9 mouse cellular contexts compared by ENCODE assay signal in the genomic region with DNA sequence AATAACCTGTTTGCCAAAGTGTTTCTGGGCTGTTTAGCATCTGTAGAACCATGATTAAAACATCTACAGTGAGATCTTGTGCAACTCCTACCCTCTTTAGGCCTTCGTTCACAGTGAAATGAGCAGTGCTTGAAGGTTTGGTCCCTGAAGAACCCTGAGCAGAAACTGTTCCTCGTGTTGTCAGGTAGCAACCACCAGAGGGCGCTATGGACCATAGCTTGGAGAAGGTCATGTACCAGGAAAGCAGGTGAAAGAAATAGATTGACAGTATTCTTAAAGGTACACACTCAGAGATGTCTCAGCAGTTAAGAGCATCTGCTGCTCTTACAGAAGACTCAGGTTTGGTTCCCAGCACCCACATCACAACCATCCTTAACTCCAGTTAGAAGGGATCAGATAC. TPM values are rescaled to one million over a fixed set of nuclear protein-coding genes. Genes with fewer than 3 reads are reported as not detected.
DNase-seq lines count a peak whose midpoint lies in the region; ATAC-seq and TF ChIP-seq lines count a peak whose summit lies in the region.
"Had no signal": no experiment of that assay in that cellular context is flagged by ENCODE, and none has a peak within 500 bp of the region (broad histone marks: within the 10 kb centered on the region; RNA-seq: fewer than 3 reads in every experiment).

No protein-coding gene starts in this region.

- no peak overlapping the region for H3K4me3 ChIP-seq in hindbrain, postnatal 0 days (ENCODE audit: low read length)
- no peak overlapping the region for H3K4me3 ChIP-seq in hindbrain, embryonic 13.5 days
- H3K4me3 ChIP-seq in ES-Bruce4 (ENCODE audit: low read depth, low read length): no peak overlapping the region
- H3K4me3 ChIP-seq: embryonic facial prominence, embryonic 15.5 days had no signal

- WGBS in hindbrain, postnatal 0 days: 44% methylated on average over 3 of the region's 3 CpGs
- WGBS in hindbrain, embryonic 13.5 days: 39% methylated on average over 3 of the region's 3 CpGs

- no peak for TF ChIP-seq EP300 in ES-Bruce4 (IDR thresholded peaks at IDR 0.05; ENCODE audit: insufficient read depth, low read depth, low read length)

- H3K27ac ChIP-seq in hindbrain, postnatal 0 days: peak overlapping the region; percentile 76; the same call in 1 of the 2 replicates
- no peak overlapping the region for H3K27ac ChIP-seq in hindbrain, embryonic 13.5 days
- H3K27ac ChIP-seq in ES-Bruce4 (ENCODE audit: insufficient read depth, low read length): no peak overlapping the region

- no peaks in the 10 kb centered on the region for H3K27me3 ChIP-seq in hindbrain, postnatal 0 days (ENCODE audit: insufficient read depth, low read length)
- 0 out of 2 replicates have a peak, but pooled peaks cover 5% of the 10 kb centered on the region for H3K27me3 ChIP-seq in hindbrain, embryonic 13.5 days
- H3K27me3 ChIP-seq in ES-Bruce4 (ENCODE audit: control insufficient read depth, insufficient read depth, low read length, poor library complexity, severe bottlenecking): no peaks in the 10 kb centered on the region
- H3K27me3 ChIP-seq: embryonic facial prominence, embryonic 15.5 days had no signal

- DNase-seq in hindbrain, postnatal 0 days (ENCODE audit: low spot score): no peak
- DNase-seq in adrenal gland, postnatal 36 days: peak; percentile 66 to 79
- DNase-seq in heart, postnatal 4 days: peak; percentile 55
- peak; percentile 65 for DNase-seq in thymus, postnatal 36 days
- DNase-seq in right cerebral cortex, postnatal 14 days: no peak

- H3K9ac ChIP-seq in hindbrain, postnatal 0 days (replicated peaks; ENCODE audit: low read length): no peak overlapping the region
- H3K9ac ChIP-seq in hindbrain, embryonic 13.5 days: no peak overlapping the region
- H3K9ac ChIP-seq in ES-Bruce4 (ENCODE audit: low read depth, poor library complexity, severe bottlenecking): no peak overlapping the region
- H3K9ac ChIP-seq: embryonic facial prominence, embryonic 15.5 days had no signal

- no peak overlapping the region for H3K4me2 ChIP-seq in hindbrain, postnatal 0 days (ENCODE audit: low read depth, low read length)
- H3K4me2 ChIP-seq in hindbrain, embryonic 13.5 days: no peak overlapping the region
- H3K4me2 ChIP-seq: embryonic facial prominence, embryonic 15.5 days had no signal

- TF ChIP-seq CTCF in hindbrain, postnatal 0 days (IDR thresholded peaks at IDR 0.05; ENCODE audit: low read depth): peak; percentile 58
- TF ChIP-seq CTCF in ES-Bruce4 (IDR thresholded peaks at IDR 0.05; ENCODE audit: low read depth, low read length): peak; percentile 73

- peaks cover 17% of the 10 kb centered on the region; the same call in 1 of the 2 replicates for H3K4me1 ChIP-seq in hindbrain, postnatal 0 days (ENCODE audit: insufficient read depth, low read length)
- peaks cover 19% of the 10 kb centered on the region for H3K4me1 ChIP-seq in hindbrain, embryonic 13.5 days (replicated peaks)
- no peaks in the 10 kb centered on the region for H3K4me1 ChIP-seq in ES-Bruce4 (ENCODE audit: control insufficient read depth, insufficient read depth, low read length)

- no peak for ATAC-seq in hindbrain, postnatal 0 days
- no peak for ATAC-seq in hindbrain, embryonic 13.5 days (ENCODE audit: low FRiP score)
- ATAC-seq in megakaryocyte progenitor cell, adult 5-6 weeks (replicated peaks; ENCODE audit: poor library complexity): peak; percentile 78

- no peaks in the 10 kb centered on the region for H3K36me3 ChIP-seq in hindbrain, postnatal 0 days (ENCODE audit: insufficient read depth, low read length)
- H3K36me3 ChIP-seq in hindbrain, embryonic 13.5 days: 0 out of 2 replicates have a peak, but pooled peaks cover 6% of the 10 kb centered on the region
- H3K36me3 ChIP-seq in ES-Bruce4 (ENCODE audit: control insufficient read depth, insufficient read depth, low read length, poor library complexity, severe bottlenecking): no peaks in the 10 kb centered on the region
- H3K36me3 ChIP-seq: embryonic facial prominence, embryonic 15.5 days had no signal

- no peak for TF ChIP-seq POLR2A in ES-Bruce4 (IDR thresholded peaks at IDR 0.05; ENCODE audit: insufficient read depth, low read length)

- H3K9me3 ChIP-seq in hindbrain, postnatal 0 days (ENCODE audit: low read length): no peaks in the 10 kb centered on the region
- no peaks in the 10 kb centered on the region for H3K9me3 ChIP-seq in hindbrain, embryonic 13.5 days
- no peaks in the 10 kb centered on the region for H3K9me3 ChIP-seq in ES-Bruce4 (replicated peaks; ENCODE audit: control insufficient read depth, insufficient read depth, low read length, poor library complexity, severe bottlenecking)
- H3K9me3 ChIP-seq: embryonic facial prominence, embryonic 15.5 days had no signal

RNA-seq across cellular contexts. Expression of a gene that starts 13.5 kb away (rescaled TPM):
- 25.3 and 31.0 TPM in 2 replicates for total RNA-seq in hindbrain, postnatal 0 days (2014; rRNA removed)
- polyA plus RNA-seq in hindbrain, postnatal 0 days (2015; fragmentation: Nextera tagmentation; extraction: Ambion mirVana): 10.7 and 12.4 TPM in 2 replicates
- polyA plus RNA-seq in hindbrain, embryonic 13.5 days (2015; fragmentation: Nextera tagmentation; extraction: Ambion mirVana): 7.2 and 8.4 TPM in 2 replicates
- polyA plus RNA-seq in ES-Bruce4 (2011; ENCODE audit: insufficient read depth, insufficient read length, low read depth, missing spikeins): 15.2 and 19.8 TPM in 2 replicates
- total RNA-seq in adrenal gland, postnatal 36 days (2021): 10 to 100 TPM; 52.4 to 60.4 TPM
- total RNA-seq in heart, postnatal 4 days (2021): 10 to 100 TPM; 31.9 to 36.7 TPM
- total RNA-seq in megakaryocyte progenitor cell, adult 5-6 weeks (2015): 19.0 and 22.6 TPM in 2 replicates
- total RNA-seq in megakaryocyte progenitor cell, adult 5-6 weeks (2017): 16.5 and 17.0 TPM in 2 replicates

RNA-seq across cellular contexts. Expression of a gene that starts 44.7 kb away (rescaled TPM):
- not detected in 2 replicates for total RNA-seq in hindbrain, postnatal 0 days (2014; rRNA removed)
- polyA plus RNA-seq in hindbrain, postnatal 0 days (2015; fragmentation: Nextera tagmentation; extraction: Ambion mirVana): not detected in 2 replicates
- polyA plus RNA-seq in hindbrain, embryonic 13.5 days (2015; fragmentation: Nextera tagmentation; extraction: Ambion mirVana): not detected in 2 replicates
- polyA plus RNA-seq in ES-Bruce4 (2011; ENCODE audit: insufficient read depth, insufficient read length, low read depth, missing spikeins): 3.7 and 7.0 TPM in 2 replicates
- 1 to 10 TPM; 5.3 to 9.3 TPM for total RNA-seq in adrenal gland, postnatal 36 days (2021)
- under 1 TPM; 0.74 to 0.81 TPM for total RNA-seq in heart, postnatal 4 days (2021)
- total RNA-seq in megakaryocyte progenitor cell, adult 5-6 weeks (2015): not detected in 2 replicates
- not detected in 2 replicates for total RNA-seq in megakaryocyte progenitor cell, adult 5-6 weeks (2017)

Comparison
In these comparisons a context has a peak if more than half of its experiments do, and no peak if none do; other contexts are left out.
1. DNase-seq: peak in adrenal gland, postnatal 36 days (2 of 2), heart, postnatal 4 days (single experiment) and thymus, postnatal 36 days (2 of 2); none in hindbrain, postnatal 0 days (single experiment) and right cerebral cortex, postnatal 14 days (single experiment).